Mouse (Mus musculus) mesoderm, embryonic 11.5 days (tissue): ENCODE measurements around the gene Gm26602.

Source experiments
- DNase-seq: peaks from one replicate; pipeline ENCODE4 v3.0.0-alpha.2; 2012; ENCODE audit warnings: low read depth, low spot score

Gene Gm26602

DNA sequence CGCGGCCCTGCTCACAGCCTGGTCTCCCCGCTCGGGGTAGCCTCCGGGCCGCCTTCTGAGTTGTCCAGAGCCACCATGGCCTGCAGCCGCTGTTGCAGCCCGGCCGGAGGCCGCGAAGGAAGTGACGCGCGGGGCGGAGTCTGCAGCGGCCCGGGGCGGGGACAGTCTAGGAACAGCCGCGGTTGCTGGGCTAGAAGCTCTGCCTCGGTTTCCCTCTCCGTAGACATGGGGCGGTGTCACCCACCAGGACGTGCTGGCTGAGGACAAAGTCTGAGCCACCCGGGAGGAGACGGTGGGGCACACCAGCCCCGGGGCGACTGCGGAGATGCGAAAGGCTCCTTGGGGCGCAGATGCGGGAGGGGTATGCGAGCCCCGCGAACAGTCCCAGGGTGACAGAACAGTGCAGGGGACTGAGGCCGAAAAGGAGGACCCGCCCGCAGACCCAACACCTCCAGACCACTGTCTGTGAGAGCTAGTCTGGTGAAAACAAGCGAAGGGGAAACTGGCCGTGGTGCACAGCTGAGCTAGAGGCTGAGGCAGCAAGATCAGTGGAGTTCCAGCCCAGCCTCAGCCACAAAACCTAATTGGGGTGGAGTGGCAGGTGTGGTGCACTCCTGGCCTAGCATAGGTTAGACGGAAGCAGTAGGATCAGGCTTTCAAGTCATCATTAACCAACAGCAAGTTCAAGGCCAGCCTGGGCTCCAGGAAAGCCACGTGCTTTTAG is 6.3 kb downstream of the Gm26602 start, which contains the start of gene Kiss1r:
Gene Kiss1r (plus strand): TSS at position 164 of the 724 bp plus-strand sequence.
- peak; percentile 72 for DNase-seq

DNA sequence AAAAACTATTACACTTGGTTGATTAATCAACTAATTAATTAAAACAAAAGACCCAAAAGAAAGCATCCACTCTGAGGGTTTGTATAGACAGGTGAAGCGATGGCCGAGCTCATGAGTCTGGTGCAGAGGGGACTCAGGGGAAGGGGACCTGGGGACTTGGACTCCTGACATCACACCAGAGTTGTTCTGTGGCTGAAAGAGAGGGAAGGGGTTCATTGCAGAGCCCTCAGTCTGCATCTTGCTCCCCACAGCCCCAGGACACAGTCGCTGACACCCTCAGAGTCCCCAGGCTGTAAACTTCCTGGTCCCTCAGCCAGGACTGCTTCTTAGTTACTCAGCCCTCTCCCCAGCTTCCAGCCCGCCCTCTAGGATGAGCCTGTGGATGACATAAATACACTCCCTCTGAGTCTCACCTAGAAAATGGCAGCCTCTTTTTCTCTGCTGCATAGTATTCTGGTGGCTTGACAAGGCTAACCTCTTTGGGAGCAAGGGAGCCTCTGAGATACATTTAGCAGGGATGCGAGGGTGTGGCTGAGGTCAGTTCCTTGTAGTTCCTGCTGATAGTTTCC is 7.0 kb downstream of the Gm26602 start:
- no peak for DNase-seq

- no peak for DNase-seq
Observed at GRCm38 (mm10) chr10:79918231-79919078, 7.8 kb downstream of the Gm26602 start.

DNA sequence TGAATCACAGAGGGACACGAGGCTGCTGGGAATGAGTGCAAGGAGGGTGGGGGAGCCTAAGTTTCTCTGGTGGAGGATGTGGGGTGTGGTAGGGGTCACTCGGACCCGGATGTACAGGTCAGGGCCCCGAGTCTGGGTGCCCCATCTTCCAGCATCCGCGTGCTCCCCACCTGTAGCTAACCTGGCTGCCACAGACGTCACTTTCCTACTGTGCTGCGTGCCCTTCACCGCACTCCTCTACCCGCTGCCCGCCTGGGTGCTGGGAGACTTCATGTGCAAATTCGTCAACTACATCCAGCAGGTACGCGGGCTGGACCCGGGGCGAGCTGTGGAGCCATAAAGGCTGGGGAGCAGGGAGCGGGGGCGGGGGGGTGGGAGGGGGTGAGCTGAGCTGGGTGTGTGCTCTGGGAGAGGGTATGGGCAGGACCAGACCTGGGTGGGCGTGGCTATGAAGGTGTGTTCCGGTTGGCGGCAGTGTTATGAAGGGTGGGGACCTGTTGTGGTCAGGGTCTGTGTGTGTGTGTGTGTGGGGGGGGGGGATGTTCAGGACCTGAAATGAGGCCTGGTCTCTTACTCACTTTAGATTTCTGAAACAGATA is 8.7 kb downstream of the Gm26602 start:
- DNase-seq = no peak

DNA sequence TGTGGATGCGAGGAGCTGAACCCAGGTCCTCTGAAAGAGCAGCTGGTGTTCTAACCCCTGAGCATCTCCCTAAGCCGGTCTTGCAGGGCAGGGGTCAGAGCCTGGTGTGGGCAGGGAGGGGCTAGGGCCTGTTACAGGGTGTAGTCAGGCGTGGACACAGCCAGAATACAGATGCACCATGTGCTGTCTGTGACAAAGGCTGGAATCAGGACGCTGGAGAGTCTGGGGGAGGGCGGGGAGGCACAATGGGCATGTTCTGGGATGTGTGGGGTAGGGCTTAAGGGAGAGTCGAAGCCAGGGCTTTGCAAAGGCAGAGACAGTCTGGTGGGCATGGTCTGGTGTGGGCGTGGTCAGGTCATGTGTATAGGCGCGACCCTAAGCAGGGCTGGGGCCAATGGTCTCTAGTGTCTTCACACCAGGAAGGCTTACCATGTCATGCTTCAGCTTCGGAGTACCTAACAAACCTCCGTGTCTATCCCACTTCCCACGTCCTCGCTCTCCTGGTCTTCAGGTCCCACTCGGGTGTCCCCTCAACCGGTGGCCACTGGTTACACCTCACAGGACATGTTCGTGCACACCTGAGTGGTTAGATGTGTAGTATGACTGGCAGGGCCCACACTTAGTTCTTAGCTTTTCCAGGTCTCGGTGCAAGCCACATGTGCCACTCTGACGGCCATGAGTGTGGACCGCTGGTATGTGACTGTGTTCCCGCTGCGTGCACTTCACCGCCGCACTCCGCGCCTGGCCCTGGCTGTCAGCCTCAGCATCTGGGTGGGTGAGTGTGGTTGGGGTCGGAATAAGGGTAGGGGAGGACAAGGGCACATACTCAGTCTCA is 9.6 kb downstream of the Gm26602 start:
- no peak for DNase-seq

- DNase-seq = no peak
Observed at GRCm38 (mm10) chr10:79920958-79921535, 10.4 kb downstream of the Gm26602 start, which contains the start of gene R3hdm4. TSS of gene R3hdm4 (minus strand) at chr10:79921208.

DNA sequence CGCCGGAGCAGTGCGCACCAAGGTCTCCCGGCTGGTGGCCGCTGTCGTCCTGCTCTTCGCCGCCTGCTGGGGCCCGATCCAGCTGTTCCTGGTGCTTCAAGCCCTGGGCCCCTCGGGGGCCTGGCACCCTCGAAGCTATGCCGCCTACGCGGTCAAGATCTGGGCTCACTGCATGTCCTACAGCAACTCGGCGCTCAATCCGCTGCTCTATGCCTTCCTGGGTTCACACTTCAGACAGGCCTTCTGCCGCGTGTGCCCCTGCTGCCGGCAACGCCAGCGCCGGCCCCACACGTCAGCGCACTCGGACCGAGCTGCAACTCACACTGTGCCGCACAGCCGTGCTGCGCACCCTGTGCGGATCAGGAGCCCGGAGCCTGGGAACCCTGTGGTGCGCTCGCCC is 10.9 kb downstream of the Gm26602 start:
- no peak for DNase-seq

DNA sequence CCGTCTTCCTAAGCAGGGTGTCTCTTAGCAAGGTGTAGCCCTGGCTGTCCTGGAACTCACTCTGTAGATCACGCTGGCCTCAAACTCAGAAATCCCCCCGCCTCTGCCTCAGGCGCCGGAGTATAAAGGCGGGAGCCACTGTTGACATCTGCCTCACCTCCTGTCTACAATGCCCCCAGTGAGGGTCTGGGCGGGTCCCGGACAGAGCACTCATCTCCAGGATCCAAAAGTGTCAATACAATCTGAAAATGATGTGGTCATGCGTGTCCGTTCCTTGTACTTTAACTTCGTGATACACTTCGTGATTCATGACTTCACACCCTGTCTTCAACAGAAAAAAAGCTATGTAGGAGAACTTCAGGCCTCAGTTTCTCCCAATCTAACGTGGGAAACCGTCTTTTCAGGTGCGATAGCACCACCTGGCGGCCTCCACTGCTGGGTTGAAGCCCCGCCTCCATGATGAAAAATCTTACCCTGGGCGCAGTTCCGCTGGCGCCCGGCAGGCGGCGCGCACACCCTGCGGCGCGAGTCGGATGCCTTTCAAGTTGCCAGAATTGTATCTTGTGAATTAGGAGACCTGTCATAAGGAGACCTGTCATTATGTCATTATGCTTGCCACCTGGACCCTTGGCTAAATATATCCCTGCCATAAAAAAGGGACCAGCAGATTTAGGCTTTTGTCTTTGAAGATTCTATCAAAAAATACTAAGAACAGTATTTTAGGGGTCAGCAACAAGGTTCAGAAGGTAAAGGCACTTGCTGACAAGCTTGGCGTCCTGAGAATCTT is 14.5 kb downstream of the Gm26602 start:
- peak; percentile 90 for DNase-seq

DNA sequence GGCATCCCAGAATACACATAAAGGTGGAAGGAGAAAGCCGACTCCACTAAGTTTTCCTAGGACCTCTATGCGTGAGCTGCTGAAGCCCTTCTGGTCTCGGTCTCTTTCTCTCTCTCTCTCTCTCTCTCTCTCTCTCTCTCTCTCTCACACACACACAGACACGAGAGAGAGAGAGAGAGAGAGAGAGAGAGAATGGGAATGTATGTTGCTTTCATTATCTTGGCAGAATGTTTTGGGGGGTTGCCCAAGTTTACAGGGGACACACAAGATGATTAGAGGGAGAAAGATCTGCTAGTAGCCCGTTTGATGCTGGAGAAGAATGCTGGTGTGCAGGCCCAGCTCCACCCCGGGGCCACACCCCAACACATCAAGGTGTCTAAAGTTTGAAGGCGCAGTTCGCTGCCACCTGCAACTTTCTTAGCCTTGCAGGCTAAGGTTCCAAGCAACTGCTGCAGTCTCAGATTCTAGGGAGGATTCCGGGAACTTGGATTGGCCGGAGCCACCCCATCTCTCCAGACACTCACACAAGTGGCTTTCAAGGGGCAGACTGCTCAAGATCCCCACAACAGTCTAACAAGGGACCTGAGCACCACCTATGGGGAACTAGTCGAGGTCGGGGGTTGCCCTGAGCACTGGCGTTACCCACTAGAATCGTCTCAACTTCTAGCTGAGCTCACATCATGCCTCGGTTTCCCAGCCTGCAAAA is 15.3 kb downstream of the Gm26602 start:
- no peak for DNase-seq

GRCm38 (mm10) chr10:79926491-79927323 is 16.1 kb downstream of the Gm26602 start, which contains the start of gene Arid3a:
TSS of gene Arid3a (plus strand) at chr10:79927043.
- DNase-seq = peak; percentile 96

GRCm38 (mm10) chr10:79927324-79928029 is 16.8 kb downstream of the Gm26602 start:
- DNase-seq = peak; percentile 69

DNA sequence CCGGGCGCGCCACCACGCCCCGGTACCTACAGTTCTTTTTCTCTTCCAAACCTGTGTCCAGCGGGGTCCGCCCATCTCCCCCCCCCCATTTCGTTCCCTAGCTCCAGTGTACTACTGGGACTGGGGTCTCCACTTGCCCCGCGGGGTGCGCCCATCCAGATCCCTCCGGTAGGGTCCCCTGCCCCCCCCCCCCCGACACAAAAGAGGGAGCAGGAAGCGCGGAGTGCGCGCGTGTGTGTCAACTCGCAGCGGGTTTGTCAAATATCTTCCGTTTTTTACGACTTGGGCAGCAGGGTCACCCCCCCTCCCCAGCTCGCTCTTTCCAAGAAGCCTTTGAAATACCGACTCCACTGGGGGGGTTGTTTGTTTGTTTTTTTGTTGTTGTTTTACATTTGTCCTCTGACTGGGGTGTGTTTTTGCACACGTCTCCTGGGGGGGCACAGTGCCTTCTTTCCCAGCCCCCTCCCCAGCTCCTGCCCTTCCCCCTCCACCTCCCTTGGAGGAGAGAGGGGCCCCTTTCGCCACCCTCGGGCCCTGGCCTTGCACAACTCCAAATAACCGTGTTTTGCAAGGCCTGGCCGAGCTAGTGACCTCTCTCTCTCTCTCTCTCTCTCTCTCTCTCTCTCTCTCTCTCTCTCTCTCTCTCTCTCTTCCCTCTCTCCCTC is 17.5 kb downstream of the Gm26602 start:
- peak; percentile 66 for DNase-seq

- no peak for DNase-seq
Observed at GRCm38 (mm10) chr10:79928907-79929701, 18.4 kb downstream of the Gm26602 start.

DNA sequence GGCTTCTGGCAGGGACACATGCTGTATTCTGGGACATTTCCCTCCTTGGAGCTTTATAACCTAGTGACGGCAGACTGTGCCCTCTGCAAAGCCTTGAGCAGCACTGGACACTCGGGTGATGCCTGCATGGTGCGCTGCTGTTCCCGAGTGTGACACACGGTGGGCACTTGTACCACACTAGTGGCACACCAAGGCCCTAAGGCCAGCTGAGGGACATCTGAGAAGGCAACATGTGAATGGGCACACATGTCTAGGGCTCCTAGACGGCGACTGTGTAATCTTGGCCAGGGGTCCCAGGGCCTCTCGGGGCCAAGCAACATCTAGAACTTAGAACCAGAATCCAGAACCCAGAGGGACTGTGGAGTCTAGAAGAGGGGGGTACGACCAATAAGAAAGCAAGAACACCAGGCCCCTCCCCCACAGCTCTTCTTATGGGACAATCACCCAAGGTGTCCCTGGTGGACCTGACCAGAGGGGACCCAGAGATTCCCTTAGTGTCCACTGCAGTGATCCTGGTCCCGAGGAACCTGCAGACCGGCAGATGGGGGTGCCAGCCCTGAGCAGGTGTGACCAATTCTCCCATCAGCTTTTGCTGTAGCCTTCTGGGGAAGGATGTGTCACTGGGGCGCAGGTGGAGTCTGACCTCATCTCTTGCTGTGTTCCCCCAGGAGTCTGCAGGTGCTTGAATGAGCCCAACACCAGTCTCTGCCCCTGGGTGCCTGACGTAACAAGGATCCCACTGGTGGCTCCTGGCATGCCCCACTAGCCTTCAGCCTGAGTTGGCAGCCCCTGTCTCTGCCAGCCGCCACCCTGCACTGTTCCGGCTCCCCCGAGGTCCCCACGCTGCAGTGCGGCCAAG is 19.5 kb downstream of the Gm26602 start:
- DNase-seq = no peak

DNA sequence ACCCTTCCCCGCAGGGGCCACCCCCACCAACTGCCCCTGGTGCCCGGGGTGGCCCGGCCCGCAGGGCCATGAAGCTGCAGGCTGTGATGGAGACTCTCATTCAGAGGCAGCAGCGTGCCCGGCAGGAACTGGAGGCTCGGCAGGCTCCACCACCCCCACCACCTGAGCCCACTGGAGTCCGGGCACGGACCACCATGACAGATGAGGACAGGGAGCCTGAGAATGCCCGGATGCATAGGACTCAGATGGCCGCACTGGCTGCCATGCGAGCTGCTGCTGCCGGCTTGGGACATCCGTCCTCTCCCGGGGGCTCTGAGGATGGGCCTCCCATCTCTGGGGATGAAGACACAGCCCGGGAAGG is 20.1 kb downstream of the Gm26602 start:
- DNase-seq = no peak
